Mouse (Mus musculus) forebrain, embryonic 15.5 days (tissue): ENCODE results near the gene Runx1. TPM values are rescaled to one million over a fixed set of nuclear protein-coding genes. Genes with fewer than 3 reads are reported as not detected.

Source experiments
- ATAC-seq: fragments of 200-750 bp; cut with Nextera tagmentation; replicated peaks from 2 replicates; pipeline ENCODE4 v1.8.0; 2017; ENCODE audit warnings: mild to moderate bottlenecking, moderate TSS enrichment, moderate library complexity
- H3K27ac ChIP-seq: fragments of 300-500 bp; sonication (generic); replicated peaks from 2 replicates; pipeline ENCODE4 v1.5.1; 2015; ENCODE audit warnings: mild to moderate bottlenecking, inconsistent platforms
- H3K27me3 ChIP-seq: fragments of 300-500 bp; sonication (generic); 2 replicates; pipeline ENCODE4 v1.6.1; 2015; ENCODE audit warnings: inconsistent platforms
- H3K36me3 ChIP-seq: fragments of 300-500 bp; sonication (generic); 2 replicates; pipeline ENCODE4 v1.6.1; 2015; ENCODE audit warnings: mild to moderate bottlenecking, inconsistent platforms
- H3K4me1 ChIP-seq: fragments of 300-500 bp; sonication (generic); 2 replicates; pipeline ENCODE4 v1.6.1; 2015; ENCODE audit warnings: inconsistent platforms
- H3K4me2 ChIP-seq: fragments of 300-500 bp; sonication (generic); replicated peaks from 2 replicates; pipeline ENCODE4 v1.6.1; 2015; ENCODE audit warnings: mild to moderate bottlenecking, inconsistent platforms
- H3K4me3 ChIP-seq: fragments of 300-500 bp; sonication (generic); 2 replicates; pipeline ENCODE4 v1.5.1; 2015; ENCODE audit warnings: mild to moderate bottlenecking, inconsistent platforms
- H3K9ac ChIP-seq: fragments of 300-500 bp; sonication (generic); replicated peaks from 2 replicates; pipeline ENCODE4 v1.6.1; 2015; ENCODE audit warnings: mild to moderate bottlenecking, inconsistent platforms
- H3K9me3 ChIP-seq: fragments of 300-500 bp; sonication (generic); 2 replicates; pipeline ENCODE4 v1.6.1; 2016; ENCODE audit warnings: inconsistent platforms
- WGBS: fragments of 180-500 bp; shearing (Covaris S2); methylation state at CpG from one replicate; pipeline ENCODE4 v1.1.7; 2015; ENCODE audit warnings: mixed read lengths; 5-methylcytosine and 5-hydroxymethylcytosine counted together
- polyA plus RNA-seq: library from polyadenylated mRNA; unstranded; fragments of >200 nt; fragmentation: Nextera tagmentation; extraction: Ambion mirVana; gene quantifications from 2 replicates; pipeline ENCODE4 v1.2.1, GENCODE M21; 2015

Gene Runx1
- polyA plus RNA-seq: 0.39 and 0.54 TPM in 2 replicates

DNA sequence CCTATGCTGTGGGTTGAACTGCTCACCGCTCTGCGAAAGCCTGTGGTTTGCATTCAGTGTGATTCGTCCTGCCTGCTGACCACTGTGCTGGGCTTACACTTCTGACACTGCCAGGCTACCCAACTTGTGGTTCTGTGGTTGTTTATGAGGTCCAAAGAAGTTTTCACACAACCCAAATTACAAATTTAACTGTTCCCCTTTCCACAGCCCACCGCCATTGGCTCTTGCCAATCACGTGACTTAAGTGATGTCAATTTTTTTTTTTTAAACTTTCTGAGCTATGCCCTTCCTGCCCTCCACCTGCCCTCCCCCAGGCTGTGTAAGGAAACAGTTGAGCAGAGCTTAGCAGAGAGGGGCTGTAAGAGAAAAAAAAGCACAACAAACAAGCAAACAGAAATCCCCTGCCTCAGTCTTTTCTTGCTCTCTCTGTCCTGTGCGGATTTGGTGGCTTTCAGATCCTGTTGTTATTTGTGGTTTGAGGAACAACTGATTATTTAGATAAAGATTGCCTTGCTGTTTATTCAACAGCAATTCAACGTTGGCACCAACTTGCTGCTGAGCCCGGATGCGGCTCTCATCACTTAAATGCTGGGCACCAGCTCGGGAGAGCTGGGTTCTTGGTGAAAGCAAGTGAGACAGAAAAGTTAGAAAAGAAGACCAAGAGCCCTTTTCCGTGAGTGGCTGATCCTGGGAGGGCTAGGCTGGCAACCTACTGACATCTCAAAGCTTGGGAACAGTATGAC lies at the start of gene Runx1:
Runx1 (minus strand) TSS at position 242 of the 743 bp plus-strand sequence.
- H3K4me2 ChIP-seq: no peak within 1 kb of the TSS
- 89% methylated on average over 11 of the region's 11 CpGs for WGBS
- H3K27ac ChIP-seq: no peak within 1 kb of the TSS
- no peak for ATAC-seq
- H3K36me3 ChIP-seq: no peaks in the 10 kb centered on the region
- H3K27me3 ChIP-seq: no peaks in the 10 kb centered on the region
- no peaks in the 10 kb centered on the region for H3K9me3 ChIP-seq
- peaks cover 22% of the 10 kb centered on the region for H3K4me1 ChIP-seq
- no peak within 1 kb of the TSS for H3K4me3 ChIP-seq
- no peak within 1 kb of the TSS for H3K9ac ChIP-seq

DNA sequence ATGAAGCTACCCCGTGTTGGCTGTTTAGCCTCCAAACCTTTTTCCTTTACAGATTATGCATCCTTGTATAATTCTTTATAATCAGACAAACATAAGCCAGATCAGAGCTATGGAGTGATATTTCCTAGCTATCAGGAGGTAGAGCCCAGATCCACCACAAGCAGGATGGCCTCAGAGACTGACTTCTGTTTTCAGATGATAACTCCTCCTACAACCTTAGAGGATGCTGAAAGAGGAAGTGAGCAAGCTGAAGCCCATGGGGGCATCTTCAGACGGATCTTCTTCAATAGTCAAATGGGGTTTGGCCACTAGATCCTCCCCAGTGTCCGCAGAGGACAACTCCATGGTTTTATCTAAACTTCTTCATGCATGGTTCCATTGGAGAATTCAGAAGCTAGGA lies 48.1 kb upstream of the Runx1 start:
- H3K9ac ChIP-seq: no peak overlapping the region
- H3K27ac ChIP-seq: no peak overlapping the region
- no peak for ATAC-seq
- 89% methylated on average over 3 of the region's 3 CpGs for WGBS
- H3K27me3 ChIP-seq: no peaks in the 10 kb centered on the region
- no peak overlapping the region for H3K4me3 ChIP-seq
- no peaks in the 10 kb centered on the region for H3K4me1 ChIP-seq
- H3K9me3 ChIP-seq: no peaks in the 10 kb centered on the region
- no peaks in the 10 kb centered on the region for H3K36me3 ChIP-seq
- no peak overlapping the region for H3K4me2 ChIP-seq

DNA sequence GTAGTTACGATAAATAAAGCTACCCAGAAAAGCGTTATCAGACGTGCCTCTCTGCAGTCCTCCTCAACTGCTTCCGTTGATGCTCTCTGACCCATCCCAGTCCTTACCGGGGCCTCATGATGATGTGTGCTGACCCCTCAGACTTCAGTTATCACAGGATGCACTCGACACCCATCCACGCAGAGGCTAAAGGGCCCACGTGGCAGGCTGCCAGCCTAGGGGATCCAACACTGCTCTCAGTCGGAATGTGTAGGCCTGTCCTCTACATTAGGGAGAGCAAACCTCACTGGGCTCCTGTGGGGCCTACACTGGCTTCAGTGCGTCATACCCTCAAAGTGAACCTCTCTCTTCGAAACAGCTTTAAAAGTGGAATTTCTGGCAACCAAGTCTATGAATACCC lies 45.8 kb upstream of the Runx1 start:
- no peak overlapping the region for H3K4me2 ChIP-seq
- H3K27ac ChIP-seq: no peak overlapping the region
- no peak for ATAC-seq
- 91% methylated on average over 11 of the region's 11 CpGs for WGBS
- no peaks in the 10 kb centered on the region for H3K27me3 ChIP-seq
- no peaks in the 10 kb centered on the region for H3K9me3 ChIP-seq
- H3K36me3 ChIP-seq: no peaks in the 10 kb centered on the region
- no peak overlapping the region for H3K9ac ChIP-seq
- H3K4me1 ChIP-seq: no peaks in the 10 kb centered on the region
- no peak overlapping the region for H3K4me3 ChIP-seq

DNA sequence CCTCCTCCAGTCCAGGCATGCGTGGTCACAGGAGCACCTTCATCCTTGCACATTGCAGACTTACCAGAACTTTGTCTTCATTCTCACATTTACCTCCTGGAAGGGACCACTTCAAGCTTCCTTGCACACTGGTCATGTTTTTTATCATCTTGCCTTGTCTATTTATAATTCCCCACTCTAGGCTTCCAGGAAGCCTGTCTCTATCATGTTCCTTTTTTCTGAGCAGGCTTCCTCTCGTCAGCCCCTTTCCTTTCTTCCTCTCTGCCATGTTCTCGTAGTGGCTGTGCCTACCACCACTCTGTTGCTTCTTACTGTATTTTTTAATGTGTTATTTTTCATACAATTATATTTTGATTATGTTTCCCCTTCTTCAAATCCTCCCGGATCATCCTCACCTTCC lies 42.6 kb upstream of the Runx1 start:
- 90% methylated on average over 4 of the region's 4 CpGs for WGBS
- Histone ChIP-seq H3K4me1 (no peaks in the 10 kb centered on the region), H3K27ac (no peak overlapping the region), H3K36me3 (no peaks in the 10 kb centered on the region), H3K27me3 (no peaks in the 10 kb centered on the region), H3K9me3 (no peaks in the 10 kb centered on the region), H3K4me2 (no peak overlapping the region), H3K4me3 (no peak overlapping the region), H3K9ac (no peak overlapping the region)
- no peak for ATAC-seq

DNA sequence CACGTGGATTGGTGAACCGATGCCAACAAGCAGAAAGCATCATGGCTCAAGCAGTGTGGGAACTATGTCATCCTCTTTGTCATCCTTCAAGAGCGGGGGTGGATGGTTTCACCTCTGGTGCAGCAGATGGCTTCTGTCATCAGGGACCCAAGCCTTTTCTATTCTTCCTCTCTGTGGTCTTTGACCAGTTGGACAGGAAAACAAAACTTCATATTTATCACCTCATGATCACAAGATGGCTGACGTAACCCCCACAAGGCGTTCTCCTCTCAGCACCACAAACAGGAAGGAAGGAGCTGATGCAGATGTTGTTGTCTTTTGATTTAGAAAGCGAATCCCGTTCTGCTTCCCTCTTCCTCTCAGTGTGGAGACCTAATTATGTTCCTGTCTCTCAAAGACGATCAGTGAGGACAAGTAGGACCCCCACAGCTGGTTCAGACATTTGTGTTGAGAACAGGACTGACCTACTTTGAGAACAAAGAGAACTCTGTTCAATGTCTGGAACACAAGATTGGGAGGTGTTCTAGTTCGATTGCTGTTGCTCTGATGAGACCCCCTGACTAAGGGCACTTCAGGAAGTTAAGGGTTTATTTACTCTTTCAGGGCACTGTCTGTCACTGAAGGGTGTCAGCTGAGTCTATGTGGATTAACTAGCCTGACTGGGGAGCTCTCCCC lies 41.4 kb upstream of the Runx1 start:
- Histone ChIP-seq H3K9ac (no peak overlapping the region), H3K9me3 (no peaks in the 10 kb centered on the region), H3K4me2 (no peak overlapping the region), H3K4me1 (no peaks in the 10 kb centered on the region), H3K4me3 (no peak overlapping the region), H3K27ac (no peak overlapping the region), H3K27me3 (no peaks in the 10 kb centered on the region), H3K36me3 (no peaks in the 10 kb centered on the region)
- ATAC-seq: no peak
- WGBS: 80% methylated on average over 9 of the region's 9 CpGs

DNA sequence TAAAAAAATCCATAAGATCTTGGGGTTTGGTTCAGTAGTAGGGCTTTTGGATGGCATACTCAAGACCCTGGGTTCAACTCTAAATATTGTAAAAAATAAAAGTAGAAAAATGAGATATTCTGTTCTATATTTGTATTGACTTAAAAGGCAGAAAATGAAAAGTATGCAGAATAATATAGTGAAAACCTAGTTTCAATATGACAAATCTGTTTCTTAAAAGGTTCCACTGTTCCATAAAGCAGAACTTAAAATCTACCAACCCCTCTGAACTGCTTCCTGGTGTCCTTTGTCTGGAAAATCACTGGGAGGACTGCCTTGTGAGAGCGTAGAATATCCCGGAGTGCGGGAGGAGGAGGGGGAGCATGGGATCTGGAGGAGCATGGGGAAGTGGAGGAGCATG lies 39.4 kb upstream of the Runx1 start:
- Histone ChIP-seq H3K36me3 (no peaks in the 10 kb centered on the region), H3K4me3 (no peak overlapping the region), H3K4me2 (no peak overlapping the region), H3K9ac (no peak overlapping the region), H3K27me3 (no peaks in the 10 kb centered on the region), H3K9me3 (no peaks in the 10 kb centered on the region), H3K4me1 (no peaks in the 10 kb centered on the region), H3K27ac (no peak overlapping the region)
- WGBS: 90% methylated on average over 3 of the region's 3 CpGs
- ATAC-seq: no peak

DNA sequence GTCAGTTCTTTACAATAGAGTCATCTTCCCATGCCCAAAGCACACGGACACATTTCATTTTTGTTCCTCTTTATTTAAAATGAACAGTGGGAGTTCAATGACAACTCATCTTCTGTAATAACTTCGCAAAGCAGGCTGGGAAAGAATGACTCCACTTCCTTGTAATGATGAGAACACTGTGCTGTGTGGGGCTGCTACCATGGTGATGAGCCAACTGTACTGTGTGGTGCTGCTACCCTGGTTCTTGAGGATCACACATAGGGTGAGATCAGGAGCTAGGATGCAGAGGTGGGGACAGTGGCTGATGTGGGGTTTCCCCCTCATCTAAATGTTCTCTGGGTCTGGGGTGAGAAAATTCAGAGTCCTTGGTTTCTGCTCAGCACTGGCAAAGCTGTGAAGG lies 38.2 kb upstream of the Runx1 start:
- Histone ChIP-seq H3K4me1 (no peaks in the 10 kb centered on the region), H3K4me2 (no peak overlapping the region), H3K4me3 (no peak overlapping the region), H3K9me3 (no peaks in the 10 kb centered on the region), H3K27me3 (no peaks in the 10 kb centered on the region), H3K9ac (no peak overlapping the region), H3K36me3 (no peaks in the 10 kb centered on the region), H3K27ac (no peak overlapping the region)
- 77% methylated on average over 2 of the region's 2 CpGs for WGBS
- no peak for ATAC-seq

DNA sequence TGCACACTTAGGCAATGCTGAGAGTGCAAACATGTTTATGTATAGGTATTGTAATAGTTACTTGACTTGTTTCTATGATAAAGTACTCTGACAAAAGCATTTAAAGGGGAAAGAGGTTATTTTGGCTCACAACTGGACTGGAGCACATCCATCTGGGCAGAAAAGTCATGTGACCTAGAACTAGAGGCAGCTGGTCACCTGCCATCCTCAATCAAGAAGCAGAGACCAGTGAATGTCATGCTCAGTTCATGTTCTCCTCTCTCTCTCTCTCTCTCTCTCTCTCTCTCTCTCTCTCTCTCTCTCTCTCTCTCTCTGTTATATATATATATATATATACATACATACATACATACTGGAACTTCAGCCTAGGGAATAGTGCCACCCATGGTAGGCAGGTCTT lies 37.2 kb upstream of the Runx1 start:
- no peak for ATAC-seq
- H3K9ac ChIP-seq: no peak overlapping the region
- H3K9me3 ChIP-seq: no peaks in the 10 kb centered on the region
- H3K4me1 ChIP-seq: no peaks in the 10 kb centered on the region
- no peak overlapping the region for H3K27ac ChIP-seq
- no peak overlapping the region for H3K4me2 ChIP-seq
- no peak overlapping the region for H3K4me3 ChIP-seq
- no peaks in the 10 kb centered on the region for H3K36me3 ChIP-seq
- H3K27me3 ChIP-seq: no peaks in the 10 kb centered on the region

DNA sequence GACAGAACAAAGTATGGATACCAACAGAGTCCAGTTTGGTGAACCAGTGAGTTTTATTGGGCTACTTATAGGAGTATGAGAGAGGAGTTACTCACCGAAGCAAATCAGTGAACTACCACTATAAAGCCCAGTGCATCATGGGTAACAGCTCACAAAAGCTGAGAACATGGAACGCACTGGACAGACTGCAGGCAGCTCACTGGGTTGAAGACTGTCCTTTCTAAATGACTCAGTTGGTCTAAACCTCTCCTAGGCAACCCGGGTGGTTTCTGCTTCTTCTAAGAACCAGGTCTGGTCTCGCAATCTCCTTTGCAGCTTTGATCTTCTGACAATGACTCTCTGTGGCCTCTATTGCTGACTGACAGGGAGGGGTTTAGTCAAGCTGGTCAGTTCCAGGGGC lies 36.5 kb upstream of the Runx1 start:
- 88% methylated on average over 4 of the region's 4 CpGs for WGBS
- no peak for ATAC-seq

DNA sequence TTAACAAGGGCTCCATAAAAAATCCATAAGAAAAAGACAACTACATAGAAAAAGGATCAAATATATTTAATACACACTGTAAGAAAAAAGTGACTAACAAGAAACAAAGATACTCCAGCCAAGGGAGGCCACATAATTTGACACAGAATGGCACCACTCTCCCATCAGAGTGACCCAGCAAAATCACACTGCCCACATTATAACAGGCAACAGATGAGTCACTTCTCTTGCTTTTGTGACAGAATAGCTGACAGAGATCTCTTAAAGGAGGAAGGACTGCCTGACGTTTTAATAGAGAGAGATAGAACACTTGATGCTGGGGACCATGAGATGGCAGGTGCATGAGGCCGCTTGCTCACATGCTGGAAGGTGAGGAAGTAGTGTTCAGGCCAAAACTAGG lies 35.6 kb upstream of the Runx1 start:
- ATAC-seq: no peak
- WGBS: 80% methylated on average over 2 of the region's 2 CpGs
- Histone ChIP-seq H3K4me1 (no peaks in the 10 kb centered on the region), H3K27ac (no peak overlapping the region), H3K9me3 (no peaks in the 10 kb centered on the region), H3K27me3 (no peaks in the 10 kb centered on the region), H3K36me3 (no peaks in the 10 kb centered on the region), H3K4me3 (no peak overlapping the region), H3K9ac (no peak overlapping the region), H3K4me2 (no peak overlapping the region)

More for the DNA sequence above, 36.5 kb upstream of the Runx1 start:
- no peaks in the 10 kb centered on the region for H3K36me3 ChIP-seq
- no peak overlapping the region for H3K27ac ChIP-seq
- no peaks in the 10 kb centered on the region for H3K4me1 ChIP-seq
- H3K4me2 ChIP-seq: no peak overlapping the region
- no peaks in the 10 kb centered on the region for H3K9me3 ChIP-seq
- H3K9ac ChIP-seq: no peak overlapping the region
- H3K4me3 ChIP-seq: no peak overlapping the region
- no peaks in the 10 kb centered on the region for H3K27me3 ChIP-seq

DNA sequence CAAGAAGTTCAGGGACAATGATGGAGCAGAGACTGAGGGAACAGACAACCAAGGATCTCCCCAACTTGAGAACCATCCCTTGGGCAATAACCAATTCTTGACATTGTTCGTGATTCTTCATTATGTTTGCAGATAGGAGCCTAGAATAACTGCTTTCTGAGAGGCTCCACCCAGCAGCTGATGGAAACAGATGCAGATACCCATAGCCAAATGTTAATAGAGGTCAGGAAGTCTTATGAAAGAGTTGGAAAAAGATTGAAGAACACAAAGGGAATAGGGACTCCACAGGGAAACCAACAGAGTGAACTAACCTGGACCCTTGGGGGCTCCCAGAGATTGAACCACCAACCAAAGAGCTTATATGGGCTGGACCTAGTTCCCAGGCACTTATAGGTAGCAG lies 34.7 kb upstream of the Runx1 start:
- Histone ChIP-seq H3K4me3 (no peak overlapping the region), H3K4me2 (no peak overlapping the region), H3K27ac (no peak overlapping the region), H3K4me1 (no peaks in the 10 kb centered on the region), H3K9me3 (no peaks in the 10 kb centered on the region), H3K9ac (no peak overlapping the region), H3K36me3 (no peaks in the 10 kb centered on the region), H3K27me3 (no peaks in the 10 kb centered on the region)
- WGBS: 85% methylated on average over 1 of the region's 1 CpGs
- ATAC-seq: no peak

DNA sequence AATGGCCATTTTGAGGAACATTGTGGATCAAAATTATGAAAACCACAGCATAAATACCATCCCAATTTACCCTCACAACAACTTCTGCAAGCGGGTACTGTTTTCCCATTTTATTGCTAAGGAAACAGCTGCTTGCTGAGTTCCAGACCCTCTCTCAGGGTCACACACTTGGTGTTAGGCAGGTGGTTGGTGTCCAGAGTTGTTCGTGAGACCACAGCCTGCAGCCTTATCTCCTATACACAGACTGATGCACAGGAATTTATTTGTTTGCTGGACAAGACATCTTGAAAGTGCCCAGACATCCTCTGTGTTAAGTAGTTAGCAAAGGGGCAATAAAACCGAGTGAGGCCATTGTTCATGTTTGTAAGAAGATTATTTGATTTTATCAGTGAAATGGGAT lies 30.8 kb upstream of the Runx1 start:
- ATAC-seq: no peak

DNA sequence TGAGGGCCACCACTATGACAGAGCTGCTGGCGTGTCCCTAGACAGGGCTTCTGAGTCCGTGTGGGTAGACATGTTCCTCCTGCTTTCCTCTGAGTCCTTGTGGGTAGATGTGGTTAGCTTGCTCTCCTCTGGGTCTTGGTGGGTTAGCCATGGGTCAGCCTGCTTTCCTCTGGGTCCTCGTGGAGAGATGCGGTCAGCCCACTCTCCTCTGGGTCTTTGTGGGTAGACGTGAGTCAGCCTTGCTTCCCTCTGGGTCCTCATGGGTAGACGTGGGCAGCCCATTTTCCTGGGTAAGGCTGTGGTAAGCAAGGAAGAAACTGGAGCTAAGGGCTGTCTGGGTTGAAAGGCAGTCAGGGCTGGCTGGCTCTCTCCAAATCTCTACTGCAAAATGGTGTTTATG lies 26.3 kb upstream of the Runx1 start:
- Histone ChIP-seq H3K9ac (no peak overlapping the region), H3K4me3 (no peak overlapping the region), H3K27ac (no peak overlapping the region), H3K9me3 (no peaks in the 10 kb centered on the region), H3K4me2 (no peak overlapping the region), H3K27me3 (no peaks in the 10 kb centered on the region), H3K4me1 (no peaks in the 10 kb centered on the region), H3K36me3 (no peaks in the 10 kb centered on the region)
- no peak for ATAC-seq
- WGBS: 89% methylated on average over 6 of the region's 6 CpGs

More for the DNA sequence above, 30.8 kb upstream of the Runx1 start:
- H3K36me3 ChIP-seq: no peaks in the 10 kb centered on the region
- no peak overlapping the region for H3K9ac ChIP-seq
- H3K27ac ChIP-seq: no peak overlapping the region
- no peaks in the 10 kb centered on the region for H3K27me3 ChIP-seq
- H3K4me3 ChIP-seq: no peak overlapping the region
- H3K9me3 ChIP-seq: no peaks in the 10 kb centered on the region
- H3K4me1 ChIP-seq: no peaks in the 10 kb centered on the region
- H3K4me2 ChIP-seq: no peak overlapping the region
- 89% methylated on average over 3 of the region's 3 CpGs for WGBS
